Mouse (Mus musculus) c-Kit-negative CD71-positive TER-119-positive erythroid progenitor cells, embryonic 14.5 days (primary cell): ENCODE data around the gene Lpar4.

Experiments used
- DNase-seq: peaks from one replicate; pipeline ENCODE4 v3.0.0-alpha.2; 2013; ENCODE audit warnings: low read depth, low spot score

The Lpar4 gene

GRCm38 (mm10) chrX:106920175-106920827, at the start of gene Lpar4:
Lpar4 (plus strand) TSS chrX:106920625.
- no peak for DNase-seq

- no peak for DNase-seq
These were observed 49.0 kb upstream of the Lpar4 start for GRCm38 (mm10) chrX:106871426-106871825.

GRCm38 (mm10) chrX:106871894-106872293, 48.5 kb upstream of the Lpar4 start:
- DNase-seq, result no peak

- no peak for DNase-seq
These were observed 48.1 kb upstream of the Lpar4 start for GRCm38 (mm10) chrX:106872315-106872714.

GRCm38 (mm10) chrX:106897707-106898275, 22.6 kb upstream of the Lpar4 start:
- no peak for DNase-seq

- no peak for DNase-seq
These were observed 599 bp downstream of the Lpar4 start for GRCm38 (mm10) chrX:106920828-106921619.

GRCm38 (mm10) chrX:106924572-106924971, 4.1 kb downstream of the Lpar4 start:
- no peak for DNase-seq

- no peak for DNase-seq
These were observed 18.9 kb downstream of the Lpar4 start for GRCm38 (mm10) chrX:106939326-106939725.

- DNase-seq, result no peak
These were observed 30.1 kb downstream of the Lpar4 start for GRCm38 (mm10) chrX:106950558-106950957.

- no peak for DNase-seq
These were observed 30.6 kb downstream of the Lpar4 start for GRCm38 (mm10) chrX:106951016-106951415.

- DNase-seq, result no peak
These were observed 33.4 kb downstream of the Lpar4 start for GRCm38 (mm10) chrX:106953840-106954239.

GRCm38 (mm10) chrX:106962233-106962632, 41.8 kb downstream of the Lpar4 start:
- DNase-seq, result no peak

GRCm38 (mm10) chrX:106964326-106964725, 43.9 kb downstream of the Lpar4 start:
- no peak for DNase-seq
